Comparison of ENCODE assay signal across 18 mouse cellular contexts in the genomic region with DNA sequence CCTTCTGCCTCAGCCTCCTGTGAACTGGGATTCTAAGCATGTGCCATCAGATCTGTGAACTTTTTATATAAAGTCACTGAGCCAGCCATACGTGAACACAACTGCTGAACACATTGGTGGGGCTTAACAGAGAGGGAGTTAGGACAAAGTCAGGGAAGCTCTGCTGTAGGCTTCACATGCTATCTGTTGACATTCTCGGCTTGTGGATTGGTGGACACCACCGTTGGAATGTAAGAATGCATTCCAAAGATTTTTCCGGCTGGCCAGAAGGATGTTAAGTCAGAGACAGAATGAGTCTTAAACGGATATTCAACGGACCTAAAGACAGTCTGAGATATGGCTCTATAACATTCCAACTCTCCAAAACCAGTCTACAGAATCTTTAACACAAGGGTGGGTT. TPM values are rescaled to one million over a fixed set of nuclear protein-coding genes. Genes with fewer than 3 reads are reported as not detected.
DNase-seq lines count a peak whose midpoint lies in the region; ATAC-seq and TF ChIP-seq lines count a peak whose summit lies in the region.
"Had no signal": no experiment of that assay in that cellular context is flagged by ENCODE, and none has a peak within 500 bp of the region (broad histone marks: within the 10 kb centered on the region; RNA-seq: fewer than 3 reads in every experiment).

No protein-coding gene starts in this region.

- no peaks in the 10 kb centered on the region for H3K9me3 ChIP-seq in heart, embryonic 15.5 days (replicated peaks)
- no peaks in the 10 kb centered on the region for H3K9me3 ChIP-seq in heart, embryonic 11.5 days (replicated peaks; ENCODE audit: control insufficient read depth, low read length)
- no peaks in the 10 kb centered on the region for H3K9me3 ChIP-seq in liver, embryonic 13.5 days (replicated peaks)
- no peaks in the 10 kb centered on the region for H3K9me3 ChIP-seq in liver, postnatal 0 days (ENCODE audit: low read length)
- H3K9me3 ChIP-seq: embryonic facial prominence, embryonic 15.5 days; forebrain, embryonic 12.5 days; hindbrain, embryonic 13.5 days; limb, embryonic 15.5 days had no signal

- no peak overlapping the region for H3K9ac ChIP-seq in heart, embryonic 15.5 days
- no peak overlapping the region for H3K9ac ChIP-seq in heart, embryonic 11.5 days (ENCODE audit: low read depth, low read length)
- no peak overlapping the region for H3K9ac ChIP-seq in liver, embryonic 13.5 days
- no peak overlapping the region for H3K9ac ChIP-seq in liver, postnatal 0 days (replicated peaks)
- H3K9ac ChIP-seq: embryonic facial prominence, embryonic 15.5 days; forebrain, embryonic 12.5 days; hindbrain, embryonic 13.5 days; limb, embryonic 15.5 days had no signal

- H3K36me3 ChIP-seq in heart, embryonic 15.5 days, result no peaks in the 10 kb centered on the region
- H3K36me3 ChIP-seq in heart, embryonic 11.5 days (ENCODE audit: control insufficient read depth, insufficient read depth, low read length), result no peaks in the 10 kb centered on the region
- no peaks in the 10 kb centered on the region for H3K36me3 ChIP-seq in liver, embryonic 13.5 days
- no peaks in the 10 kb centered on the region for H3K36me3 ChIP-seq in liver, postnatal 0 days (replicated peaks; ENCODE audit: insufficient read depth, low read length)
- H3K36me3 ChIP-seq: embryonic facial prominence, embryonic 15.5 days; forebrain, embryonic 12.5 days; hindbrain, embryonic 13.5 days; limb, embryonic 15.5 days had no signal

- peak overlapping the region; percentile 49 for H3K27ac ChIP-seq in heart, embryonic 15.5 days
- no peak overlapping the region for H3K27ac ChIP-seq in heart, embryonic 11.5 days (ENCODE audit: low read depth, low read length)
- H3K27ac ChIP-seq in liver, embryonic 13.5 days, result peak overlapping the region; percentile 100
- peak overlapping the region; percentile 2 for H3K27ac ChIP-seq in liver, postnatal 0 days (ENCODE audit: low read depth)
- H3K27ac ChIP-seq: embryonic facial prominence, embryonic 15.5 days; forebrain, embryonic 12.5 days; hindbrain, embryonic 13.5 days; limb, embryonic 15.5 days had no signal

- WGBS in heart, embryonic 15.5 days, result 19% methylated on average over 6 of the region's 6 CpGs
- 33% methylated on average over 6 of the region's 6 CpGs for WGBS in heart, embryonic 11.5 days (ENCODE audit: insufficient replicate concordance)
- WGBS in liver, embryonic 13.5 days (ENCODE audit: insufficient replicate concordance), result 74% methylated on average over 6 of the region's 6 CpGs
- WGBS in liver, postnatal 0 days (ENCODE audit: insufficient replicate concordance), result 72% methylated on average over 6 of the region's 6 CpGs

- TF ChIP-seq EP300 in liver, postnatal 0 days (IDR thresholded peaks at IDR 0.05; ENCODE audit: low read depth), result no peak

- no peak overlapping the region for H3K4me3 ChIP-seq in heart, embryonic 15.5 days
- no peak overlapping the region for H3K4me3 ChIP-seq in heart, embryonic 11.5 days (ENCODE audit: low read depth, low read length)
- H3K4me3 ChIP-seq in liver, embryonic 13.5 days (replicated peaks), result no peak overlapping the region
- H3K4me3 ChIP-seq in liver, postnatal 0 days (ENCODE audit: low read depth, low read length), result no peak overlapping the region
- H3K4me3 ChIP-seq: embryonic facial prominence, embryonic 15.5 days; forebrain, embryonic 12.5 days; hindbrain, embryonic 13.5 days; limb, embryonic 15.5 days had no signal

- H3K4me2 ChIP-seq in heart, embryonic 15.5 days, result no peak overlapping the region
- no peak overlapping the region for H3K4me2 ChIP-seq in heart, embryonic 11.5 days
- H3K4me2 ChIP-seq in liver, embryonic 13.5 days, result no peak overlapping the region
- H3K4me2 ChIP-seq in liver, postnatal 0 days (ENCODE audit: low read depth, low read length), result no peak overlapping the region
- H3K4me2 ChIP-seq: embryonic facial prominence, embryonic 15.5 days; forebrain, embryonic 12.5 days; hindbrain, embryonic 13.5 days; limb, embryonic 15.5 days had no signal

- no peaks in the 10 kb centered on the region; the same call in 1 of the 2 replicates for H3K27me3 ChIP-seq in heart, embryonic 15.5 days
- H3K27me3 ChIP-seq in heart, embryonic 11.5 days (ENCODE audit: control insufficient read depth, insufficient read depth, low read length), result peaks cover 3% of the 10 kb centered on the region; the same call in 1 of the 2 replicates
- H3K27me3 ChIP-seq in liver, embryonic 13.5 days, result no peaks in the 10 kb centered on the region
- H3K27me3 ChIP-seq in liver, postnatal 0 days (ENCODE audit: insufficient read depth, low read length), result no peaks in the 10 kb centered on the region
- H3K27me3 ChIP-seq: embryonic facial prominence, embryonic 15.5 days; forebrain, embryonic 12.5 days; hindbrain, embryonic 13.5 days; limb, embryonic 15.5 days had no signal

- TF ChIP-seq CTCF in liver, postnatal 0 days (IDR thresholded peaks at IDR 0.05; ENCODE audit: low read depth), result no peak

- ATAC-seq in heart, embryonic 15.5 days (replicated peaks; ENCODE audit: insufficient number of reproducible peaks, insufficient read depth, low FRiP score, low read depth), result no peak
- no peak for ATAC-seq in heart, embryonic 11.5 days (replicated peaks; ENCODE audit: insufficient number of reproducible peaks, low FRiP score, low TSS enrichment)
- ATAC-seq in liver, embryonic 13.5 days (ENCODE audit: low read depth), result no peak
- no peak for ATAC-seq in liver, postnatal 0 days

- H3K4me1 ChIP-seq in heart, embryonic 15.5 days (replicated peaks), result peaks cover 25% of the 10 kb centered on the region
- peaks cover 15% of the 10 kb centered on the region for H3K4me1 ChIP-seq in heart, embryonic 11.5 days (ENCODE audit: control insufficient read depth, insufficient read depth, low read length)
- peaks cover 68% of the 10 kb centered on the region for H3K4me1 ChIP-seq in liver, embryonic 13.5 days (replicated peaks)
- peaks cover 31% of the 10 kb centered on the region for H3K4me1 ChIP-seq in liver, postnatal 0 days (ENCODE audit: insufficient read depth)

- DNase-seq in liver, embryonic 13.5 days, result no peak
- DNase-seq in liver, result no peak
- DNase-seq in Muller cell, postnatal 12 days (ENCODE audit: inconsistent ontology term), result peak; percentile 76
- no peak for DNase-seq in liver, postnatal 0 days
- no peak for DNase-seq in ovary, postnatal 14 days (ENCODE audit: low spot score)
- DNase-seq in left cerebral cortex, adult 9 months (ENCODE audit: low spot score in 2 of 2), result no peak
- DNase-seq: cerebellum, postnatal 10 days; gastrocnemius, postnatal 14 days; kidney, postnatal 25 days; midbrain, embryonic 14.5 days; right cerebral cortex, adult 18-20 months; thymus, postnatal 4 days had no signal

RNA-seq across cellular contexts. Expression of gene Rabgef1, which starts 2.5 kb away (rescaled TPM):
- 19.3 and 19.9 TPM in 2 replicates for polyA plus RNA-seq in heart, embryonic 15.5 days (2015; fragmentation: Nextera tagmentation; extraction: Ambion mirVana)
- polyA plus RNA-seq in heart, embryonic 11.5 days (2014; fragmentation: Nextera tagmentation; extraction: Ambion mirVana), result 20.8 and 22.0 TPM in 2 replicates
- polyA plus RNA-seq in liver, embryonic 13.5 days (2015; fragmentation: Nextera tagmentation; extraction: Ambion mirVana), result 26.0 and 30.7 TPM in 2 replicates
- 18.5 and 19.7 TPM in 2 replicates for polyA plus RNA-seq in liver, postnatal 0 days (2015; fragmentation: Nextera tagmentation; extraction: Ambion mirVana)

RNA-seq across cellular contexts. Expression of gene Kctd7, which starts 24.4 kb away (rescaled TPM):
- 4.1 and 5.8 TPM in 2 replicates for polyA plus RNA-seq in heart, embryonic 15.5 days (2015; fragmentation: Nextera tagmentation; extraction: Ambion mirVana)
- 3.0 and 5.5 TPM in 2 replicates for polyA plus RNA-seq in heart, embryonic 11.5 days (2014; fragmentation: Nextera tagmentation; extraction: Ambion mirVana)
- 5.5 and 7.1 TPM in 2 replicates for polyA plus RNA-seq in liver, embryonic 13.5 days (2015; fragmentation: Nextera tagmentation; extraction: Ambion mirVana)
- 3.6 and 3.9 TPM in 2 replicates for polyA plus RNA-seq in liver, postnatal 0 days (2015; fragmentation: Nextera tagmentation; extraction: Ambion mirVana)

RNA-seq across cellular contexts. Expression of gene Tmem248, which starts 47.8 kb away (rescaled TPM):
- polyA plus RNA-seq in heart, embryonic 15.5 days (2015; fragmentation: Nextera tagmentation; extraction: Ambion mirVana), result 23.0 and 24.2 TPM in 2 replicates
- polyA plus RNA-seq in heart, embryonic 11.5 days (2014; fragmentation: Nextera tagmentation; extraction: Ambion mirVana), result 32.1 and 33.8 TPM in 2 replicates
- 30.7 and 34.4 TPM in 2 replicates for polyA plus RNA-seq in liver, embryonic 13.5 days (2015; fragmentation: Nextera tagmentation; extraction: Ambion mirVana)
- 28.1 and 30.7 TPM in 2 replicates for polyA plus RNA-seq in liver, postnatal 0 days (2015; fragmentation: Nextera tagmentation; extraction: Ambion mirVana)
